Mouse (Mus musculus): ENCODE measurements around the gene Gm47841. TPM values are rescaled to one million over a fixed set of nuclear protein-coding genes. Genes with fewer than 3 reads are reported as not detected.

Gm47841 gene
- polyA plus RNA-seq (2015; fragmentation: Illumina TruSeq; extraction: RNeasy Lipid Tissue Mini Kit (QIAGEN cat#74804); ENCODE audit: insufficient read depth, low replicate concordance): not detected

GRCm38 (mm10) chr15:101047194-101047555 lies at the start of gene Gm47841:
Gm47841 (minus strand) TSS chr15:101047397.

GRCm38 (mm10) chr15:101077813-101078730 lies 30.9 kb upstream of the Gm47841 start, which contains the start of gene Fignl2:
Fignl2 (minus strand) TSS chr15:101078567.

Other genes starting within 250 kb of the Gm47841 start
- 2.2 TPM for gene Scn8a, start 177.5 kb downstream of the Gm47841 start, polyA plus RNA-seq (2015; fragmentation: Illumina TruSeq; extraction: RNeasy Lipid Tissue Mini Kit (QIAGEN cat#74804); ENCODE audit: insufficient read depth, low replicate concordance)
- gene Fignl2, start 31.2 kb upstream of the Gm47841 start, polyA plus RNA-seq (2015; fragmentation: Illumina TruSeq; extraction: RNeasy Lipid Tissue Mini Kit (QIAGEN cat#74804); ENCODE audit: insufficient read depth, low replicate concordance): 1.5 TPM
- not detected for gene Ankrd33, start 68.4 kb upstream of the Gm47841 start, polyA plus RNA-seq (2015; fragmentation: Illumina TruSeq; extraction: RNeasy Lipid Tissue Mini Kit (QIAGEN cat#74804); ENCODE audit: insufficient read depth, low replicate concordance)
- 10.7 TPM for gene Acvrl1, start 81.1 kb upstream of the Gm47841 start, polyA plus RNA-seq (2015; fragmentation: Illumina TruSeq; extraction: RNeasy Lipid Tissue Mini Kit (QIAGEN cat#74804); ENCODE audit: insufficient read depth, low replicate concordance)
- gene Acvr1b, start 126.7 kb upstream of the Gm47841 start, polyA plus RNA-seq (2015; fragmentation: Illumina TruSeq; extraction: RNeasy Lipid Tissue Mini Kit (QIAGEN cat#74804); ENCODE audit: insufficient read depth, low replicate concordance): 15.0 TPM
- 1.1 TPM for gene Grasp, start 176.8 kb upstream of the Gm47841 start, polyA plus RNA-seq (2015; fragmentation: Illumina TruSeq; extraction: RNeasy Lipid Tissue Mini Kit (QIAGEN cat#74804); ENCODE audit: insufficient read depth, low replicate concordance)
- 30.7 TPM for gene Nr4a1, start 206.9 kb upstream of the Gm47841 start, polyA plus RNA-seq (2015; fragmentation: Illumina TruSeq; extraction: RNeasy Lipid Tissue Mini Kit (QIAGEN cat#74804); ENCODE audit: insufficient read depth, low replicate concordance)
- gene Atg101, start 236.9 kb upstream of the Gm47841 start, polyA plus RNA-seq (2015; fragmentation: Illumina TruSeq; extraction: RNeasy Lipid Tissue Mini Kit (QIAGEN cat#74804); ENCODE audit: insufficient read depth, low replicate concordance): 6.4 TPM
- not detected for gene 6030408B16Rik, start 245.8 kb upstream of the Gm47841 start, polyA plus RNA-seq (2015; fragmentation: Illumina TruSeq; extraction: RNeasy Lipid Tissue Mini Kit (QIAGEN cat#74804); ENCODE audit: insufficient read depth, low replicate concordance)